Mouse (Mus musculus) layer of hippocampus, adult 18-20 months (tissue): ENCODE data around the gene Sell. TPM values are rescaled to one million over a fixed set of nuclear protein-coding genes. Genes with fewer than 3 reads are reported as not detected.

Experiments
- DNase-seq, 2 experiments: peaks; one replicate each; pipeline ENCODE4 v3.0.0; 2022; ENCODE audit warnings: low spot score in 2 of 2
- total RNA-seq, 2 experiments: library from RNA; stranded (reverse); gene quantifications; 2 replicates each; pipeline ENCODE4 v1.2.3; 2021

The Sell gene
- total RNA-seq, 2 experiments from 2014 or later: not detected

DNA sequence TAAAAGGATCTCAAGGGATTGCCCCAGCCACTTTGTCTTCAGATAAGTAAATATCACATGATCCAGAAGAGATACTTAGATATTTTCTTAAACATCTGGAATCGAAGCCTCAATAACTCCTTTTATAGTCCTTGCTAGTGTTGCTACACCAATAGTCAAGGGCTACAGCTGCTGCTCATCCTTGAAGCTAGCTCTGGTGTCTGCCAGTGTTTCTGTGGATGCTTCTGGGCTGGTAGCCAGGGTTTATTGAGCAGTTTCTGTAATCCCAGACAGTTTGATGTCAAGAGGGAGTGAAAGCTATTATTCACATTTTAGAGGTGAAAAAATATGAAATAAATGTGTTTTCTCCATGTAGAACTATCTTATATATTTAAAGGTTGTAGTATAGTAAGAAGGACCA lies 70.8 kb downstream of the Sell start:
- no peak for DNase-seq

Other genes with a start within 250 kb of the Sell start
- 10 to 100 TPM; 19.7 to 19.8 TPM for gene Scyl3, start 132.9 kb upstream of the Sell start, total RNA-seq
- 1 to 10 TPM; 1.3 to 1.4 TPM for gene BC055324, start 67.2 kb upstream of the Sell start, total RNA-seq
- gene Mettl18, start 67.1 kb upstream of the Sell start, total RNA-seq: 1 to 10 TPM; 7.4 to 7.6 TPM
- gene Sele, start 13.7 kb upstream of the Sell start, total RNA-seq: not detected
- not detected for gene Selp, start 53.3 kb downstream of the Sell start, total RNA-seq
- gene F5, start 89.9 kb downstream of the Sell start, total RNA-seq: 1 to 10 TPM in 1 of 2 experiments, under 1 TPM in 1; 0.66 to 1.6 TPM
- 10 to 100 TPM; 12.6 to 14.8 TPM for gene Slc19a2, start 187.1 kb downstream of the Sell start, total RNA-seq
- 10 to 100 TPM; 22.5 to 22.7 TPM for gene Ccdc181, start 213.6 kb downstream of the Sell start, total RNA-seq
- 10 to 100 TPM; 23.3 to 23.6 TPM for gene Nme7, start 242.1 kb downstream of the Sell start, total RNA-seq
- 10 to 100 TPM; 22.1 to 22.6 TPM for gene Blzf1, start 245.5 kb downstream of the Sell start, total RNA-seq